Mouse (Mus musculus) heart, postnatal 0 days (tissue): Measurements from ENCODE around the gene Heg1. TPM values are rescaled to one million over a fixed set of nuclear protein-coding genes. Genes with fewer than 3 reads are reported as not detected.

ENCODE experiments used
- ATAC-seq: fragments of 200-750 bp; cut with Nextera tagmentation; 2 replicates; pipeline ENCODE4 v1.8.0; 2017; ENCODE audit warnings: low read depth, moderate number of reproducible peaks, moderate library complexity; ENCODE audit not compliant: insufficient read depth
- DNase-seq: peaks from one replicate; pipeline ENCODE4 v3.0.0-alpha.2; 2016; ENCODE audit warnings: low spot score
- H3K27ac ChIP-seq: fragments of 300-500 bp; sonication (generic); 2 replicates; pipeline ENCODE4 v1.5.1; 2014; ENCODE audit warnings: low read depth, mild to moderate bottlenecking
- H3K27me3 ChIP-seq: fragments of 300-500 bp; sonication (generic); 2 replicates; pipeline ENCODE4 v1.6.1; 2014; ENCODE audit warnings: low read length, mixed read lengths; ENCODE audit not compliant: control insufficient read depth, insufficient read depth
- H3K36me3 ChIP-seq: fragments of 300-500 bp; sonication (generic); replicated peaks from 2 replicates; pipeline ENCODE4 v1.6.1; 2014; ENCODE audit warnings: low read length, mixed read lengths; ENCODE audit not compliant: control insufficient read depth, insufficient read depth
- H3K4me1 ChIP-seq: fragments of 300-500 bp; sonication (generic); 2 replicates; pipeline ENCODE4 v1.6.1; 2014; ENCODE audit warnings: antibody characterized with exemption; ENCODE audit not compliant: control insufficient read depth, insufficient read depth
- H3K4me2 ChIP-seq: fragments of 300-500 bp; sonication (generic); 2 replicates; pipeline ENCODE4 v1.6.1; 2014; ENCODE audit warnings: low read depth, mild to moderate bottlenecking, low read length, moderate library complexity
- H3K4me3 ChIP-seq: fragments of 300-500 bp; sonication (generic); 2 replicates; pipeline ENCODE4 v1.5.1; 2014; ENCODE audit warnings: low read depth, low read length
- H3K9ac ChIP-seq: fragments of 300-500 bp; sonication (generic); replicated peaks from 2 replicates; pipeline ENCODE4 v1.6.1; 2014; ENCODE audit warnings: low read depth, low read length, mixed read lengths
- H3K9me3 ChIP-seq: fragments of 300-500 bp; sonication (generic); replicated peaks from 2 replicates; pipeline ENCODE4 v1.6.1; 2016; ENCODE audit warnings: low read length; ENCODE audit not compliant: control insufficient read depth
- CTCF ChIP-seq: IDR thresholded peaks from 2 replicates; pipeline ENCODE4 v1.5.1; 2016; ENCODE audit warnings: antibody characterized with exemption, control low read depth, low read depth
- EP300 ChIP-seq: IDR thresholded peaks from 2 replicates; pipeline ENCODE4 v1.6.1; 2016; ENCODE audit warnings: antibody characterized with exemption, low read depth
- WGBS: fragments of 180-500 bp; shearing (Covaris S2); extraction: QIAGEN DNeasy Blood & Tissue Kit; methylation state at CpG from one replicate; pipeline ENCODE4 v1.1.7; 2014; 5-methylcytosine and 5-hydroxymethylcytosine counted together
- polyA plus RNA-seq: library from polyadenylated mRNA; unstranded; fragments of >200 nt; fragmentation: Nextera tagmentation; extraction: Ambion mirVana; gene quantifications from 2 replicates; pipeline ENCODE4 v1.2.1, GENCODE M21; 2015
- total RNA-seq: library from RNA; depleted of rRNA; stranded (reverse); fragments of >200 nt; gene quantifications from 2 replicates; pipeline ENCODE4 v1.2.3, GENCODE M21; 2014; ENCODE audit warnings: low replicate concordance

Heg1 gene
- total and polyA plus RNA-seq, 2 experiments from 2014 or later, result 28.7 to 93.7 TPM

DNA sequence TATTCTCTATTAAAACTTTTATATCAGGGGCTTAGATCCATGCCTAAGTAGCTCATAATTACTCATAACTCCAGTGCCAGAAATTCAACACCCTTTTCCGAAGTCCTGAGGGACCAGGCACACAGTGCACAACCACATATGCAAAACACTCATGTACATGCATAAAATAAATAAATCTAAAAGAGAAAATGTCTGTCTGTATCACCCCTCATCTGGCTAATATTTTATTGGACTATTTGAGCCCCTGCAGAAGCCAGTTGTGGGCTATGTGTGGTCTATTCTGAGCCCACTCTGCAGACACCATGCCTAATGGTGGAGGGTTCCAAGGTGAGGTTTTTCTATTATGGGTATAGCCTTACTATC is 98.5 kb downstream of the Heg1 start:
- no peak overlapping the region for H3K27ac ChIP-seq
- WGBS, result 86% methylated on average over 1 of the region's 1 CpGs
- no peak for DNase-seq

GRCm38 (mm10) chr16:33784547-33784946 is 100.4 kb downstream of the Heg1 start:
- no peak for ATAC-seq
- no peak overlapping the region for H3K9ac ChIP-seq
- H3K4me3 ChIP-seq, result no peak overlapping the region
- no peak overlapping the region for H3K27ac ChIP-seq
- peaks cover 8% of the 10 kb centered on the region for H3K4me1 ChIP-seq
- WGBS, result 73% methylated on average over 1 of the region's 1 CpGs
- DNase-seq, result no peak
- no peaks in the 10 kb centered on the region for H3K27me3 ChIP-seq
- no peaks in the 10 kb centered on the region for H3K36me3 ChIP-seq
- H3K9me3 ChIP-seq, result no peaks in the 10 kb centered on the region
- H3K4me2 ChIP-seq, result no peak overlapping the region
- TF ChIP-seq CTCF, result no peak
- TF ChIP-seq EP300, result no peak

More for the DNA sequence above, 98.5 kb downstream of the Heg1 start:
- H3K4me2 ChIP-seq, result no peak overlapping the region
- H3K27me3 ChIP-seq, result no peaks in the 10 kb centered on the region
- no peak overlapping the region for H3K4me3 ChIP-seq
- no peaks in the 10 kb centered on the region for H3K9me3 ChIP-seq
- H3K4me1 ChIP-seq, result peaks cover 8% of the 10 kb centered on the region
- no peak for ATAC-seq
- TF ChIP-seq CTCF, result no peak
- no peak for TF ChIP-seq EP300
- no peaks in the 10 kb centered on the region for H3K36me3 ChIP-seq
- no peak overlapping the region for H3K9ac ChIP-seq

DNA sequence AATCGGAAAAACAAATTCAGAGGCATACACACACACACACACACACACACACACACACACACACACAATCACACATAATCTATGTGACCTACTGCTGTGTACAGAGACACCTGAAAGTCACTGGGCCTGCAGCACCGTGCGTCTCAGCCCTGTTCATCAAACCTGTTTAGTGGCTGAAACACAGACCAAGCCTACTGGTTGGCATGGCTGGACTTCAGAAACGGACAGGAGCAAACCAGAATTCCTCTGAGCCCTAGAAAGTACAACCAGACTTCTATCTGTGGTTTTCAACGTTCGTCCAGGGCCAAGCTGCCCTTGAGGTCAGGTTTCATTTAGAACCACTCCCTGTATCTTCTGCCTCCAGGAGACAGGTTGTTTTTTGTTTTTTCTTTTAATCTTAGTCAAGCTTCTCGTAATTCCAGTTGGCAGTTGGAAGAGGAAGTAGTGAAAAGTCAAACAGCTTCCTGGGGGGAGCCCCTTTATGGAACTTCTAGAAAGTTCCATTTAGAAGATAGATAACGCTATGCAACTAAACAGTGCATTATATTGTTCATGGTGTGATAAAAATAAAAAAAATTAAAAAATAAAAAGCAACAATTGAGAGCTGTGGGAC is 101.0 kb downstream of the Heg1 start:
- no peak overlapping the region for H3K27ac ChIP-seq
- no peak for ATAC-seq
- 57% methylated on average over 8 of the region's 8 CpGs for WGBS

GRCm38 (mm10) chr16:33786657-33787390 is 102.7 kb downstream of the Heg1 start:
- H3K4me2 ChIP-seq, result no peak overlapping the region
- peaks cover 8% of the 10 kb centered on the region for H3K4me1 ChIP-seq
- H3K4me3 ChIP-seq, result no peak overlapping the region
- 45% methylated on average over 7 of the region's 7 CpGs for WGBS
- H3K27me3 ChIP-seq, result no peaks in the 10 kb centered on the region
- TF ChIP-seq EP300 (no peak), CTCF (no peak)
- ATAC-seq (no peak), DNase-seq (no peak)
- no peaks in the 10 kb centered on the region for H3K36me3 ChIP-seq
- H3K27ac ChIP-seq, result no peak overlapping the region
- no peak overlapping the region for H3K9ac ChIP-seq
- no peaks in the 10 kb centered on the region for H3K9me3 ChIP-seq

More for the DNA sequence above, 101.0 kb downstream of the Heg1 start:
- no peak for TF ChIP-seq EP300
- TF ChIP-seq CTCF, result no peak
- Histone ChIP-seq H3K4me1 (peaks cover 8% of the 10 kb centered on the region), H3K9ac (no peak overlapping the region), H3K4me2 (no peak overlapping the region), H3K27me3 (no peaks in the 10 kb centered on the region), H3K36me3 (no peaks in the 10 kb centered on the region), H3K4me3 (no peak overlapping the region), H3K9me3 (no peaks in the 10 kb centered on the region)
- no peak for DNase-seq

GRCm38 (mm10) chr16:33793846-33794791 is 109.9 kb downstream of the Heg1 start, which contains the start of gene Muc13:
Muc13 (plus strand) TSS chr16:33794037.
- H3K9me3 ChIP-seq, result no peaks in the 10 kb centered on the region
- H3K4me3 ChIP-seq, result no peak within 1 kb of the TSS
- H3K27me3 ChIP-seq, result no peaks in the 10 kb centered on the region
- no peak within 1 kb of the TSS for H3K9ac ChIP-seq
- no peaks in the 10 kb centered on the region for H3K36me3 ChIP-seq
- TF ChIP-seq CTCF, result no peak
- no peak for TF ChIP-seq EP300
- no peak within 1 kb of the TSS for H3K27ac ChIP-seq
- no peak within 1 kb of the TSS for H3K4me2 ChIP-seq
- no peaks in the 10 kb centered on the region for H3K4me1 ChIP-seq
- WGBS, result 74% methylated on average over 10 of the region's 10 CpGs
- DNase-seq (no peak), ATAC-seq (no peak)
